Mouse (Mus musculus) CD8-positive naive resting alpha-beta T cell, adult 2 months (primary cell): ENCODE measurements around the gene Polr2f.

ENCODE experiments used
- DNase-seq, 2 experiments: peaks; one replicate each; pipeline ENCODE4 v3.0.0; 2022; ENCODE audit warnings: low read depth in 2 of 2, low spot score in 2 of 2

The Polr2f gene

GRCm38 (mm10) chr15:79152709-79153108 lies 11.9 kb downstream of the Polr2f start:
- no peak for DNase-seq

GRCm38 (mm10) chr15:79155572-79155971 lies 14.8 kb downstream of the Polr2f start:
- no peak for DNase-seq

- DNase-seq: no peak
Observed at GRCm38 (mm10) chr15:79162301-79162700, 21.5 kb downstream of the Polr2f start.

- no peak for DNase-seq
Observed at GRCm38 (mm10) chr15:79162822-79163221, 22.0 kb downstream of the Polr2f start.

GRCm38 (mm10) chr15:79164251-79164650 lies 23.4 kb downstream of the Polr2f start:
- DNase-seq: no peak

GRCm38 (mm10) chr15:79165140-79165539 lies 24.3 kb downstream of the Polr2f start, which contains the start of gene Sox10:
TSS of gene Sox10 (minus strand) at chr15:79165240.
- no peak for DNase-seq

- no peak for DNase-seq
Observed at GRCm38 (mm10) chr15:79166712-79167111, 25.9 kb downstream of the Polr2f start.

- DNase-seq: no peak
Observed at GRCm38 (mm10) chr15:79176905-79177304, 36.1 kb downstream of the Polr2f start.

GRCm38 (mm10) chr15:79185213-79185612 lies 44.4 kb downstream of the Polr2f start:
- no peak for DNase-seq

GRCm38 (mm10) chr15:79187819-79188218 lies 47.0 kb downstream of the Polr2f start:
- no peak for DNase-seq

GRCm38 (mm10) chr15:79191426-79191825 lies 50.6 kb downstream of the Polr2f start:
- no peak for DNase-seq

- DNase-seq: no peak
Observed at GRCm38 (mm10) chr15:79192450-79192849, 51.6 kb downstream of the Polr2f start.

- no peak for DNase-seq
Observed at GRCm38 (mm10) chr15:79192885-79193845, 52.4 kb downstream of the Polr2f start.

- no peak for DNase-seq
Observed at GRCm38 (mm10) chr15:79194048-79194447, 53.2 kb downstream of the Polr2f start.

- no peak for DNase-seq
Observed at GRCm38 (mm10) chr15:79194946-79195345, 54.1 kb downstream of the Polr2f start.

- DNase-seq: no peak
Observed at GRCm38 (mm10) chr15:79195492-79195891, 54.7 kb downstream of the Polr2f start.

GRCm38 (mm10) chr15:79199390-79199976 lies 58.7 kb downstream of the Polr2f start:
- no peak for DNase-seq
